ENCODE assay signal across 1 mouse cellular context in genomic region chr11:46268991-46269390, GRCm38 (mm10).
TF ChIP-seq lines count a peak whose summit lies in the region.

No protein-coding gene starts in this region.

TF ChIP-seq in CH12.LX, 34 proteins besides CTCF, POLR2A, EP300 and RAD21 (continued from another document):
- TF ChIP-seq HCFC1 (IDR thresholded peaks at IDR 0.05; ENCODE audit: low read depth, low read length), result no peak
- TF ChIP-seq USF1 (IDR thresholded peaks at IDR 0.05; ENCODE audit: low read depth, low read length), result no peak
- no peak for TF ChIP-seq SIN3A (IDR thresholded peaks at IDR 0.05; ENCODE audit: low read length)
- no peak for TF ChIP-seq GABPA (IDR thresholded peaks at IDR 0.05; ENCODE audit: insufficient replicate concordance, low read depth, low read length)
- peak; percentile 45 for TF ChIP-seq ZC3H11A (IDR thresholded peaks at IDR 0.05; ENCODE audit: low read depth, low read length)
- TF ChIP-seq MYC (IDR thresholded peaks at IDR 0.05; ENCODE audit: low read depth, low read length), result peak; percentile 50; the same call in 1 of the 2 replicates
- no peak for TF ChIP-seq CHD1 (IDR thresholded peaks at IDR 0.05; ENCODE audit: low read depth, low read length)
- no peak for TF ChIP-seq TCF12 (IDR thresholded peaks at IDR 0.05; ENCODE audit: low read depth, low read length)
- no peak for TF ChIP-seq E2F4 (IDR thresholded peaks at IDR 0.05; ENCODE audit: insufficient replicate concordance, low read depth, low read length)
- no peak for TF ChIP-seq JUND (conservative IDR thresholded peaks at IDR 0.05; ENCODE audit: low read depth, low read length)
- no peak for TF ChIP-seq ZMIZ1 (IDR thresholded peaks at IDR 0.05; ENCODE audit: low read depth, low read length)
- no peak for TF ChIP-seq MAFK (IDR thresholded peaks at IDR 0.05; ENCODE audit: insufficient replicate concordance, low read length)
- TF ChIP-seq MEF2A (IDR thresholded peaks at IDR 0.05; ENCODE audit: borderline replicate concordance, low read depth, low read length), result no peak
- TF ChIP-seq PAX5 (IDR thresholded peaks at IDR 0.05; ENCODE audit: low read length), result no peak
TF ChIP-seq in CH12.LX: peak in this region for 5.
